Mouse (Mus musculus) ZHBTc4 (cell line): ENCODE data around the gene Bola3.
"Not testable (repeated sequence)": the region's sequence is repeated elsewhere in the genome, so short reads cannot be mapped to it uniquely, and the experiment has no call there.

Experiments used
- DNase-seq: peaks from one replicate; pipeline ENCODE4 v3.0.0-alpha.2; 2011; ENCODE audit warnings: low read depth, low spot score

The Bola3 gene

DNA sequence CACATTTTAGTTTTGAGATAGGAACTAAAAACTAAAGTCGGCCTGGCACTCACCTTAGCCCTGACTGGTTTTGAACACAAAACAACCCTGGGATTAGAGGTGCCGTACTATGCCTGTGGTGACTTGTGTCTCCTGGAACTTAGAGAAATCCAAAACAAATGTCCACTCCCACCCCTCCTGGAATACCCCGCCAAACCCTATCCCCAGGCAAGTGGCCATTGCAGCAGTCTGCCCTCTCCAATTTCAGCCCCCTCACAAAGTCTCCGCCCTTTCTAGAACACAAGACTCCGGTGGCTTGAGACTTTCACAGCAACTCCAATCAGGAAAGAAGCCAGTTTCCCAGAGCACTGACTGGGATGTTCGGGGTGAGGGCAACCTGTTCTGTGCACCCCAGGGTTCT is at the start of gene Bola3:
Gene Bola3, plus strand, starts transcription at position 275 of the 400 bp plus-strand sequence.
- no peak for DNase-seq

- DNase-seq: no peak
These were observed 48.3 kb upstream of the Bola3 start for GRCm38 (mm10) chr6:83300447-83301229.

GRCm38 (mm10) chr6:83301294-83301693 is 47.7 kb upstream of the Bola3 start:
- DNase-seq: no peak

GRCm38 (mm10) chr6:83302264-83302663 is 46.7 kb upstream of the Bola3 start:
- DNase-seq: no peak

DNA sequence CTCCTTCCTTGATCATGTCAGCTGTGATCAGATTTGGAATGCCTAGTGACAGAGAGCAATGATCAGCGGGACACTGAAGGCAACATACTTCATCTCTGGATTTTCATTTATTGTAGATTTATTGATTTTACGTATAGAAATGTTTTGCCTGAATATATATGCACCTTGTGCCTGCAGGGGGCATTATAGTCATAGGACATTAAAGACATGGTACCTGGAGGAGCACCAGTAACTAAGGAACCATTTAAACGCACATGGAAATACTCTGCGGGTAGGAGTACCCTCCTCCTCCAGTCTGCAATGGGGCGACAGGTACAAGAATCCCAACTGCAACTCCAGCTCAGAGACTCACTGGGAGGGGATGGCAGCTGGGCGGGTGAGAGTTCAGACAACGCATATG is 39.9 kb upstream of the Bola3 start:
- no peak for DNase-seq

- DNase-seq: no peak
These were observed 37.7 kb upstream of the Bola3 start for GRCm38 (mm10) chr6:83311206-83311605.

GRCm38 (mm10) chr6:83312021-83312420 is 36.9 kb upstream of the Bola3 start:
- no peak for DNase-seq

DNA sequence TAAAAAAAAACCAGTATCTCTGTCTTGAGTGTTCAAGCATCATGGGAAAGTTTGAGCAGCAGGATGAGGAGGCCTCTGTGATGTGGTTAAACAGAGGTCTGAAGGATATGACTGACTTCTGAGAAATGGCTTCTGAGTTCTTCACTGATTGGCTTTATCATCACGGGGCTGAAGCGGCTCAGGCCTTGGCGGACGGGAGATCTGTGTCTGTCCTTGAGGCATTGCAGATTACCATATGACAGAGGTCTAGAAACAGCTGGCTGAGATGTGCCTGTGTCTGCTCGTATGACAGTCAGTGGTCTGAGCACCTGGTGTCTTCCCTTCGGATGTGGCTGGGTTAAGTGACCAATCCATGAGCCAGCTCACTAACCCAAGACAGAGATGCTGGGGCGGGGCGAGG is 36.4 kb upstream of the Bola3 start:
- no peak for DNase-seq

DNA sequence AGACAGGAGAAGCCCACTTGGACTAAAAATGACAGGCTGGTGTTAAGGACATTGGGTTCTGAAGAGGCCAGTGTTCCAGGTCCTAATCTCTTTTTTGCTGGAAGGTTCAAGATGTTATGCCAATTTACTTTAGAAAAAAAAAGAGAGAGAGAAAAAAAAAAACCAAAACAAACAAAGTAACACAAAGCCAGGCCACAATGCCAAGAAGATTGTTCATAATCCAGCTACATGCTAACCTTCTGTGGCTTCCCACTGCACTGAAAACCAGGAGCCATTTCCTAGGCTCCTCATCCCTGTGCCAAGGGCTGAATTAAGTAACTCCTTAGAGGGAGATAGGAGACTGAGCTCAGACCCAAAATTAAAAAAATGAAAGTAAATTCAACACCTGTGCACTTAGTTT is 33.7 kb upstream of the Bola3 start:
- DNase-seq: no peak

- peak; percentile 29 for DNase-seq
These were observed 32.9 kb upstream of the Bola3 start for GRCm38 (mm10) chr6:83316022-83316421.

DNA sequence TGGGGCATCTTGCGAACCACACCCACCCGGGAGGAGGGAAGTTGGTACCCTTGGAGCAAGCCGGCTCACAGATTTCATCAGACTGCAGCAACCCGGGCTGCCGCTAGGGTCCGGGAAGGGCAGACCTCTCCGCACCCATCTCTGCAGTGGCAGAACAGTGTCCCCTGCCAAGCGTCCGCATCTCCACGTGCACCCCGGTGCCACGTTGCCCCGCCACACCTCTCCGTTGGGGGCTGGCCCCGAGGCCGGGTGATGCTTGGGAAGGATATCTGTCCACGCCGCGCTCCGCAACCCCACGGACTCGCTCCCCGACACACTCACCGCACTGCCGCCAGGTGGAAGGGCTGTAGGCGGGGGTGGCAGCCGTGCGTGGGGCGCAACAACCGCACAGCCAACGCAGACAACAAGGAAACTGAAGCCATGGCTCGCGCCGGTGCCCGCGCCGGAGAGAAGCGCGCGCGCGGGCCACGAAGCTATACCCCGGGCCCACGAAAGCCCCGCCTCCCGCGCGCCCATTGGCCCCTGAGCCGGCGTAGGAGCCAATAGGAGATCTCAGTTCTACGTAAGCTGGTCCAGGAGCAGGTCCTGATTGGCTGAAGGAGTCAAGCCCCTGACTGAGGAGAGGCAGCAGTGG is 31.7 kb upstream of the Bola3 start:
- DNase-seq: peak; percentile 96

- no peak for DNase-seq
These were observed 27.0 kb upstream of the Bola3 start for GRCm38 (mm10) chr6:83321927-83322326.

DNA sequence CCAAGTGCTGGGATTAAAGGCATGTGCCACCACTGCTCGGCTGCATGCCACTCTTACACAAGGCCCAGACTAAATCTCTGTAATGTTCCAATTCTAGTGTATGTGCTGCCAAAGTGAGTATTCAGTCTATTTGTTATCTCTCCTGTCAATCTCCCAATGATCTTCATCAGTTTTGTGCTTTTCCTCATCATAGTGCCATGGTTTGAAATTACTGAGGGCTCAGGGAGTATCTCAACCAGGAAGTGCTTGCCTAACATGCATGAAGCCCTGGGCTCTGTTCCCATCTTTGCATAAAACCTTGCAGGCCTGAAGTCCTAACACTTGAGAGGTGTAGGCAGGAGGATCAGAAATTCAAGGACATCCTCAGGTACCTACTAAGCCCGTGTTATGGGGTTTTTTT is 26.2 kb upstream of the Bola3 start:
- no peak for DNase-seq

DNA sequence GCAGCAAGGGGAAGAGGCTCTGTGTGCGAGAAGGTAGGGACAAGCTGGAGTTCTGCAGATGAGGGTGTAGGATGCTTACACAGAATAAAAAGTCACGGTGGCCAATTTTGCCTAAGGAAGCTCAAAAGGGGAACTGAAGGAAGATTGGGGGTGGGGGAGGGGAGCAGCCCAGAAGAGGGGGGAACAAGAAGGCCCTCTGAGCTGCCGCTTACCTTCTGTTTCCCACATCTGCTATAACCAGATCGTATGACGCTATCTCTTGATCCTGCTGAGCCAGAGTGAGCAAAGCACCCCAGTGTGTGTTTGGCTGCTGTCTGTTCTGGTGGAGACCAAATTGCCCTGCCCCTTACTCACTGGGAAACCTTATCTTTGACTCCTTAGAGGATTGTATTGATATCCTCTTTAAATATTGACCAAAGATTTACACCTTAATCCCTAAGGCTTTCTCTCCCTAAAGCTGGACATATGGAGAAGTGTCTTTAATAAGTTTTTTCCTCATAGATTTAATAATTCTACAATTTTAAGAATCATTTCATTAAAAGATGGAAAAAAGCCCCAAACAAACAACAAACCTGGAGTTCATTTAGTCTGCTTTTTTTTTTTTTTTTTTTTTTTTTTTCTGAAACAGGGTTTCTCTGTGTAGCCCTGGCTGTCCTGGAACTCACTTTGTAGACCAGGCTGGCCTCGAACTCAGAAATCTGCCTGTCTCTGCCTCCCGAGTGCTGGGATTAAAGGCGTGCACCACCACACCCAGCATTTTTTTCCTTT is 25.1 kb upstream of the Bola3 start:
- no peak for DNase-seq

DNA sequence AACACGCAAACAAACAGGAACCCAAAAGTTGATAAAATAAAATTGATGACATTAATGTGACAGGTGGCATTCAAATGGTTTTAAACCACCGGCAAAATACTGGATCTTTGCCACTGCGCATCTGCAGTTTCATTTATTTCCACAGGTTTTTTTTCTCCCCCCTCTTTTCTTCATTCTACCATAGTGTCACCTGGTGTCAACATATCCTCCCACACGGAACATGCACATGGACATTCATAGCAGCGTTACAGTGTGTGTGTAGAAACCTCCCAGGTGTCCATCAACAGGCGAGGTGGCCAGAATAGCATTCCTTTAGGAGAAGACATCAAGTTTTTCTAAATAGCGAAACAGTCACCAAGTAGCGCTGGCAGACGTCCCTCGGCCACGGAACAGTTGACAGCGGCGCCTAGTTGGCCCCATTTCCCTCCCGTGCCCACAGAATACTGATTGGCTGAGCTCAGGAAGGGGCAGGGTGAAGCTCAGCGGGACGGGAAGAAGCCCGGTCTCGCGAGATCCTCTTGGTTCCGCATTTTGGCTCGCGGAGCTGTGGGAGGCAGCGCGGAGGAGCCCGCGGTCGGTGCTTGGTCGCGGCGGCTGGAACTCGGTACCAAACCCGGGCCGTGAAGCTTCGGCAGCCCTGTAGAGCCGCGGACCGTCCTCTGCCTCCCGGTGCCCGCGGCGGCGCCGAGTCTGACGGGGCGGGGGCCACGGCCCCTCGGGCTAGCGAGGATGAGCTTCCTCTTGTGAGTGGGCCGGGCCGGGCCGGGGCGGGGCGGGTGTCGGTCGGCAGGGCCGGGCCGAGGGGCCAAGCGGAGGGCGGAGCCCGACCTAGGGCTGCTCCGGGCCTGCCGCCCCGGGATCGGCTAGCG is 23.2 kb upstream of the Bola3 start, which contains the start of the genes Mthfd2 and Mob1a:
Gene Mthfd2, minus strand, starts transcription at position 384 of the 869 bp plus-strand sequence.
Gene Mob1a, plus strand, starts transcription at position 492 of the 869 bp plus-strand sequence.
- DNase-seq: peak; percentile 97

DNA sequence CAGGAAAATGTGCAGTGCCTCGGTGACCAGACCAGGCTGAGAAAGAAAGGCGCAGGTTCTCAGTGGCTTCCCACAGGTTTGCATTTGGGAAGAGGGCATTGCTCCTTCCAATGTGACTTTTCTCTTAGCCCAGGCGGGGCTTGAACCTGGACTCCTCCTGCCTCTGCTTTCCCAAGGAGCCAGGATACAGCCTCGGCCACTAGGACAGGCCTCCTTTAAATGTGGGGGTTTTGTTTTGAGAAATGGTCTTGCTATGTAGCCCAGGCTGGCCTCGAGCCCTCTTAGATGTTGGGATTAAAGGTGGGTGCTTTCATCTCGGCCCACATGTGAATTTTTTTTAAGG is 22.6 kb upstream of the Bola3 start:
- DNase-seq: no peak

DNA sequence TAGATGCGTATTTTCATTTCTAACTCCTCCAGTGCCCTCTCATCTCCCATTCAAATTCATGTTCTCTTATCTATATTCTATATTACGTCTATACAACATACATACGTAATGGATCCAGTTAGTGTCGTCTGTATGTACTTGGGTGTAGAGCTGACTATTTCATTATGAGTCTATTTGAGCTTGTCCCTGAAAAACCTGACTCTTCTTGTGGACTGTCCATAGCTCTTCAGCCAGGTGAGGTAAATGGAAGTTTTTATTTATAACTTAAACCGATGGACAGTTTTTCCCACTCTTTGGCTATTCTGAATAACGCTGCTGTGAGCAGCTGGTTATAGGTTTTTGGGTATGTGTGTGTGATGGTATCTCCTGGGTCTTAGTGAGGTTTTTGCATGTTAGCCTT is 22.2 kb upstream of the Bola3 start:
- DNase-seq: no peak

- DNase-seq: peak; percentile 70
These were observed 21.3 kb upstream of the Bola3 start for GRCm38 (mm10) chr6:83327591-83328190.

GRCm38 (mm10) chr6:83341387-83341786 is 7.6 kb upstream of the Bola3 start:
- DNase-seq: no peak

DNA sequence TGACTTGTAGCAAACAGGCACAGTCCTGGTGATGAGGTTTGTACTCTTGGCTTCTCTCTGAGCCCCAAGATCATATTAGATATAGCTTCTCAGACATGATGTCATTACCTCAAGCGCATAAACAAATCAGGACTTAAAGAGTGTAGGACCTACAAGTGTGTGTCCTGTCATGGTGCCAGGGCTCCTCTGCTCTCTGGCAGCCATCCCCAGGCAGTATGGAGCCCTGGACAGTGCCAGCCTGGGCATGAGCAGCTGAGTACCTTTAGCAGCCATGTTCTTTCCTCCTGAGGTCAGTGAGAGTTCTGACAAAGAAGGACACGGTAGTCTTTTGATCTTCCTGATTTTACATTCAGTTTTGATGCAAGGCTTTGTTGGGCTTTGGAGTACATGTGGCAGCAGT is 6.0 kb upstream of the Bola3 start:
- DNase-seq: no peak

- not testable (repeated sequence) for DNase-seq
These were observed 3.7 kb upstream of the Bola3 start for GRCm38 (mm10) chr6:83345285-83345684.
